Mouse (Mus musculus) ES-Bruce4 (cell line): ENCODE measurements around the gene Phkb.

Experiments used
- CTCF ChIP-seq: IDR thresholded peaks from one replicate; pipeline ENCODE4 v1.8.1; 2011; ENCODE audit warnings: low read depth, low read length
- POLR2A ChIP-seq: IDR thresholded peaks from one replicate; pipeline ENCODE4 v1.8.1; 2011; ENCODE audit warnings: low read length; ENCODE audit not compliant: insufficient read depth

DNA sequence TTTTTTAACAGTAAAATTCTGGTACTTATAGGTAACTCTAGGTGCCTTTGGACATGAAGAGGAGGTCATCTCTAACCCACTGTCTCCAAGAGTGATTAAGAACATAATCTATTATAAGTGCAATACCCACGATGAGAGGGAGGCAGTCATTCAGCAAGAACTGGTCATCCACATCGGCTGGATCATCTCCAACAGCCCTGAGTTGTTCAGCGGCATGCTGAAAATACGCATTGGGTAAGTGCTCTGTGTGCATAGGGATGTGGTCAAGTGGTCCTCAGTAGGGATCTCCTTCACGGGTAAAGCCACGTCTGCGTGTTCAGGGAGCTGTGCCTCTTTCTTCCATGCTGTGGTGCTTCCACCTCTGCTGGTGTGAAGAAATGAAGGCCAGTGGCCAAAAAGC, 188.7 kb downstream of the Phkb start:
- no peak for TF ChIP-seq CTCF
- TF ChIP-seq POLR2A: no peak
